Mouse (Mus musculus) T-cell, adult 2 months (primary cell): ENCODE measurements around the gene Il34.

Source experiments
- DNase-seq: peaks from one replicate; pipeline ENCODE4 v3.0.0; 2022; ENCODE audit warnings: low spot score

The Il34 gene

GRCm38 (mm10) chr8:110776335-110776734 is 29.4 kb downstream of the Il34 start:
- no peak for DNase-seq

GRCm38 (mm10) chr8:110775721-110776120 is 30.0 kb downstream of the Il34 start:
- no peak for DNase-seq

- DNase-seq, result no peak
Observed at GRCm38 (mm10) chr8:110775316-110775715, 30.4 kb downstream of the Il34 start.

- DNase-seq, result no peak
Observed at GRCm38 (mm10) chr8:110774725-110775124, 31.0 kb downstream of the Il34 start.

- DNase-seq, result no peak
Observed at GRCm38 (mm10) chr8:110774047-110774446, 31.7 kb downstream of the Il34 start.

- DNase-seq, result no peak
Observed at GRCm38 (mm10) chr8:110772452-110772851, 33.3 kb downstream of the Il34 start.

- no peak for DNase-seq
Observed at GRCm38 (mm10) chr8:110767261-110767660, 38.5 kb downstream of the Il34 start.

GRCm38 (mm10) chr8:110764671-110765070 is 41.1 kb downstream of the Il34 start:
- DNase-seq, result no peak

GRCm38 (mm10) chr8:110761988-110762387 is 43.7 kb downstream of the Il34 start:
- no peak for DNase-seq

GRCm38 (mm10) chr8:110761185-110761584 is 44.5 kb downstream of the Il34 start:
- DNase-seq, result no peak

- DNase-seq, result no peak
Observed at GRCm38 (mm10) chr8:110760280-110760940, 45.3 kb downstream of the Il34 start.

- no peak for DNase-seq
Observed at GRCm38 (mm10) chr8:110756196-110756595, 49.5 kb downstream of the Il34 start.

GRCm38 (mm10) chr8:110755511-110756170 is 50.1 kb downstream of the Il34 start:
- no peak for DNase-seq

GRCm38 (mm10) chr8:110754713-110755112 is 51.0 kb downstream of the Il34 start:
- no peak for DNase-seq

- DNase-seq, result no peak
Observed at GRCm38 (mm10) chr8:110751490-110751889, 54.2 kb downstream of the Il34 start.

- DNase-seq, result no peak
Observed at GRCm38 (mm10) chr8:110750269-110750668, 55.5 kb downstream of the Il34 start.

- DNase-seq, result peak; percentile 31
Observed at GRCm38 (mm10) chr8:110749500-110750170, 56.1 kb downstream of the Il34 start.

- no peak for DNase-seq
Observed at GRCm38 (mm10) chr8:110746661-110747060, 59.1 kb downstream of the Il34 start.

GRCm38 (mm10) chr8:110745162-110745561 is 60.6 kb downstream of the Il34 start:
- no peak for DNase-seq

GRCm38 (mm10) chr8:110742452-110742818 is 63.3 kb downstream of the Il34 start:
- no peak for DNase-seq

GRCm38 (mm10) chr8:110741816-110742451 is 63.8 kb downstream of the Il34 start:
- no peak for DNase-seq

GRCm38 (mm10) chr8:110740629-110741175 is 65.0 kb downstream of the Il34 start:
- DNase-seq, result no peak
